ENCODE assay signal across 23 mouse cellular contexts in the genomic region with DNA sequence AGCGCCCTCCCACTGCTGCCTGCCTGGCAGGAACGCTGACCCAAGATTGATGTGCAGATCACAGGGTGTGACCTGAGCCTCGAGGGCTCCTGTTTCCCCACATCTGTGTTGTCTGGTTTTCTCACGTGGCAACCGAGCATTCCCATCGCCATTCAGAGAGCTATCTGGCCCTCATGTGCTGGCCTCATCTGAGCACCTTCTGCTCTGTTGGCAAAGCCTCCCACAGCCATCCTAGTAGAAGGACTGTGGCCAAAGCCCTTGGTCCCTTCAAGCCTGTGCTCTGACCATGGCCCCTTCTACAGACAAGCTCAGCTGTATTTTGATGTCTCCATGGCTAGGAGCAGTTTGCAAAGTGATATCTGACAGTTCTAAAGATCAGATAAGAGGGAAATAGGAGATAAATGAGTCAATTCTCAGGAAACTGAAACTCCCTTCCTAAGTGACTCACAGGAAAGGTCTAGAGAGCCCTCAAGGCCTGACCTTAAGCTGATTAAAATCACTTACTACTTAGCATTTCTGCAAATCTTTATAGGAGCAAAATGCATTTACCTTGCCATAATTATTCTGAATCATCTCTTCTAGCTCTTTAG.
A peak's percentile ranks its signal among the peaks of the same experiment; 100 is the strongest.
DNase-seq lines count a peak whose midpoint lies in the region; TF ChIP-seq lines count a peak whose summit lies in the region.
"Had no signal": no experiment of that assay in that cellular context is flagged by ENCODE, and none has a peak within 500 bp of the region (broad histone marks: within the 10 kb centered on the region; RNA-seq: fewer than 3 reads in every experiment).

No protein-coding gene starts in this region.

- no peak overlapping the region for H3K27ac ChIP-seq in heart, adult 2 months
- no peak overlapping the region for H3K27ac ChIP-seq in kidney, adult 2 months (ENCODE audit: insufficient read depth, low read depth, low read length)
- H3K27ac ChIP-seq: embryonic facial prominence, embryonic 10.5 days; forebrain, embryonic 15.5 days; heart, embryonic 13.5 days; left cerebral cortex, adult 2 months; limb, embryonic 10.5 days; liver, embryonic 15.5 days; lung, embryonic 15.5 days; macrophage; midbrain, embryonic 10.5 days had no signal

- no peaks in the 10 kb centered on the region for H3K36me3 ChIP-seq in heart, adult 2 months (ENCODE audit: control insufficient read depth, insufficient read depth, low read length)
- no peaks in the 10 kb centered on the region for H3K36me3 ChIP-seq in kidney, adult 2 months (ENCODE audit: control insufficient read depth, insufficient read depth, low read length)
- H3K36me3 ChIP-seq: forebrain, embryonic 15.5 days had no signal

- 62% methylated on average over 6 of the region's 6 CpGs for WGBS in heart, adult 2 months
- WGBS in kidney, adult 2 months: 40% methylated on average over 6 of the region's 6 CpGs

- intact Hi-C loops in heart, adult 2 months (cut with DNase I): no loop called here

- H3K4me3 ChIP-seq in heart, adult 2 months: no peak overlapping the region
- no peak overlapping the region for H3K4me3 ChIP-seq in kidney, adult 2 months (ENCODE audit: insufficient read depth, low read depth, low read length)
- H3K4me3 ChIP-seq: embryonic facial prominence, embryonic 10.5 days; forebrain, embryonic 15.5 days; heart, embryonic 13.5 days; left cerebral cortex, adult 2 months; limb, embryonic 10.5 days; liver, embryonic 15.5 days; lung, embryonic 15.5 days; midbrain, embryonic 10.5 days had no signal

- TF ChIP-seq EP300 in heart, adult 2 months (IDR thresholded peaks at IDR 0.05; ENCODE audit: insufficient read depth, low read depth, low read length): no peak

- TF ChIP-seq POLR2A in heart, adult 2 months (IDR thresholded peaks at IDR 0.05; ENCODE audit: insufficient read depth, low read depth, low read length): no peak
- no peak for TF ChIP-seq POLR2A in kidney, adult 2 months (IDR thresholded peaks at IDR 0.05; ENCODE audit: low read depth, low read length)

- peak; percentile 29 for DNase-seq in embryo, embryonic 11 days
- no peak for DNase-seq in embryo, embryonic 10 days (ENCODE audit: low spot score)
- peak; percentile 95 for DNase-seq in 416B (ENCODE audit: low read depth)
- peak; percentile 70 for DNase-seq in cerebellum, adult 11-12 months
- peak; percentile 89 to 91 for DNase-seq in cerebellum, postnatal 10 days
- DNase-seq in heart, adult 2 months: no peak
- no peak for DNase-seq in kidney, adult 2 months
- no peak for DNase-seq in urinary bladder, postnatal 4 days (ENCODE audit: low spot score in 2 of 2)
- DNase-seq: gastrocnemius, postnatal 14 days; heart, adult 18-20 months; heart, postnatal 14 days; liver; right cerebral cortex, postnatal 14 days; spleen, adult 18-20 months had no signal

- H3K4me1 ChIP-seq in heart, adult 2 months (ENCODE audit: control insufficient read depth, insufficient read depth, low read length): peaks cover 2% of the 10 kb centered on the region; the same call in 1 of the 2 replicates
- no peaks in the 10 kb centered on the region for H3K4me1 ChIP-seq in kidney, adult 2 months (ENCODE audit: control insufficient read depth, insufficient read depth, low read length)
- H3K4me1 ChIP-seq: forebrain, embryonic 15.5 days; liver, embryonic 15.5 days; midbrain, embryonic 10.5 days had no signal

- H3K27me3 ChIP-seq in heart, adult 2 months (ENCODE audit: control insufficient read depth, insufficient read depth, low read length): no peaks in the 10 kb centered on the region
- no peaks in the 10 kb centered on the region for H3K27me3 ChIP-seq in kidney, adult 2 months (replicated peaks; ENCODE audit: control insufficient read depth, insufficient read depth, low read length)
- H3K27me3 ChIP-seq: forebrain, embryonic 15.5 days; heart, embryonic 13.5 days; liver, embryonic 15.5 days; lung, embryonic 15.5 days had no signal

- TF ChIP-seq CTCF in heart, adult 2 months (IDR thresholded peaks at IDR 0.05): no peak
- TF ChIP-seq CTCF in kidney, adult 2 months (conservative IDR thresholded peaks at IDR 0.05; ENCODE audit: insufficient read depth, insufficient read length, low read depth, low read length): no peak

- H3K9ac ChIP-seq in heart, adult 2 months (ENCODE audit: low read depth, low read length): no peak overlapping the region
- H3K9ac ChIP-seq: forebrain, embryonic 15.5 days; heart, embryonic 13.5 days; liver, embryonic 15.5 days; lung, embryonic 15.5 days had no signal

- no peaks in the 10 kb centered on the region for H3K79me2 ChIP-seq in heart, adult 2 months (replicated peaks; ENCODE audit: control insufficient read depth, insufficient read depth, low read length)

Comparison
In these comparisons a context has a peak if more than half of its experiments do, and no peak if none do; other contexts are left out.
1. DNase-seq: peak in embryo, embryonic 11 days (single experiment), 416B (single experiment), cerebellum, adult 11-12 months (single experiment) and cerebellum, postnatal 10 days (2 of 2); none in embryo, embryonic 10 days (single experiment), heart, adult 2 months (0 of 2), kidney, adult 2 months (single experiment) and urinary bladder, postnatal 4 days (0 of 2).